Mouse (Mus musculus) thymus, postnatal 14 days (tissue): ENCODE results near the gene Crat.
"Not testable (repeated sequence)": the region's sequence is repeated elsewhere in the genome, so short reads cannot be mapped to it uniquely, and the experiment has no call there.

Experiments
- DNase-seq: peaks from one replicate; pipeline ENCODE4 v3.0.0; 2021

Gene Crat

DNA sequence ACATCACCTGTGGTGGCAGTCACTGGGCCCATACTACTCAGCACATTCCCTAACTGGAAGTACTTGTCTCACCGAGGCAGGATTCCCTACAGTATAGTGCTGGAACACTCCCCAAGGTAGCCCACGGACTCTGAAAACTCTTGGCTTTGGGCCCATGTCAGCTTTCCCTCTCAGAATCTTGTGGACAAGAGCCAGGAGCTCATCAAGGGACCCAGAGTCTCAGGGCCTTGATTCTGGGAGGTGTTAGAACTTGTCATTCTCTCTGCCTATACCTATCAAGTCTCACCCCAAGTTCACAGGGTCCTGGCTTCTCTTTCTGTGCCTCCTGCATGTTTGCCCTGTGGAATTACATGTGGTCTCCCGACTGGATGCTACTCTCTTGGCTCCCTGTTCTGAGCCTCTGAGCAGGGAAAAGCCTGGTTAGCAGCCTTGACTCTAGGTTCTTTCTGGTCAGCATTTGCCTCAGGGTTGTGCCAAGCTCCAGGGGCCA lies 24.6 kb upstream of the Crat start:
- no peak for DNase-seq

DNA sequence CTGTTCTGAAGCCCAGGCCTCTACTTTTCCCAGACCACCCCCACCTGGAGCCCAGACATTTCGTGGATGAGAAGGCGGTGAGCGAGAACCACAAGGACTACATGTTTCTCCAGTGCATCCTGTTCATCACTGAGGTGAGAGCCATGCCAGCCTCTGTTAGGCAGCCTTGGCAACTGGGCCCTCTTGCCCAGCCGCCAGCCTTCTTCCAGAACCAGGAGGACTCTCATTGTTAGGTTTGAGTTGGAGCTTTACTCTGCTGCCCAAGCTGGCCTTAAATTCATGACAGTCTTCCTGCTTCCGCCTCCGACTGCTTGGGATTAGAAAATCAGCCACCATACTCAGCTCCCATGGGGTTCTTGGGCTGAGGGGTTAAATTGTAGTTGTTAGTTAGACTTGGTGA lies 24.0 kb upstream of the Crat start:
- DNase-seq: no peak

DNA sequence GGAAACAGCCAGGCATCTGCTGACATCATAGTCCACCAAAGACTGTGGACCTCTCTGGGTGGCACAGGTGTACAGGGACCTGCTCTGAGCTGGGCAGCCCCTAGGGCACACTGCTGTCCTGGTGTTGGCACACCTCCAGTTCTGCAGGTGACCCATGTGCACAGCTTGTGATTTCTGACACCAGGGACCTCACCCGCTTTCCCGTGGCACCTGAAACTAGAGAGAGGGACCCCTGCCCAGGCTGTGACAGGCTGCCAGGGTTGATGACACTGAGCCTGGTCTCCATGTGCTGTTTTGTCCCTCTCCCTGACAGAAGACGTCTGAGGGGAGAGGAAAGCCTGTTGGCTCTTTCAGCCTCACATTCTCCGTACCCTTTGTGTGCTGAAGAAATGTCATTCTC lies 22.2 kb upstream of the Crat start:
- no peak for DNase-seq

- DNase-seq: no peak
Measured at GRCm38 (mm10) chr2:30436809-30437208, 21.2 kb upstream of the Crat start.

- no peak for DNase-seq
Measured at GRCm38 (mm10) chr2:30436156-30436545, 20.5 kb upstream of the Crat start.

GRCm38 (mm10) chr2:30435326-30436155 lies 19.9 kb upstream of the Crat start:
- DNase-seq: peak; percentile 69

DNA sequence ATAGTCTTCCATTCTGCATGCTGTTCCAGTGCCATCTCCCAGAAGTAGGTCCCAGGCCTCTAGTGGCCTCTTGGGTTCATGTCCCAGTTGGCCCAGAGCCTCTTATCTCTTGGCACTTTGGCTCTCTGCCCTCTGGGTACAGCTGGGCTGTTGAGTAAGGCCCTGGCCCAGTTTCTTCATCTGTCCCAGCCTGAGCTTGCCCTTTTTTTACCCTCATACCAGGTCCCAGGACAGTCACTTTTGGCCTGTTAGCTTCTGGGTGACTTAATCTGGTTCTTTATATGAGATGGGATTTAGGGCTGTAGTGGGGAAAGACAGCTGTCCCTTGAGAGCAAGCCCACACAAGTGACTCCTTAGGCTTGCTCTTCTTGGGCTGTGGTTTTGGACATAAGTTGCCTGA lies 13.5 kb upstream of the Crat start:
- no peak for DNase-seq

- no peak for DNase-seq
Measured at GRCm38 (mm10) chr2:30421432-30421831, 5.8 kb upstream of the Crat start.

GRCm38 (mm10) chr2:30419112-30419511 lies 3.5 kb upstream of the Crat start:
- DNase-seq: no peak

GRCm38 (mm10) chr2:30418259-30418658 lies 2.6 kb upstream of the Crat start:
- DNase-seq: no peak

GRCm38 (mm10) chr2:30417595-30418165 lies 2.1 kb upstream of the Crat start:
- DNase-seq: no peak

DNA sequence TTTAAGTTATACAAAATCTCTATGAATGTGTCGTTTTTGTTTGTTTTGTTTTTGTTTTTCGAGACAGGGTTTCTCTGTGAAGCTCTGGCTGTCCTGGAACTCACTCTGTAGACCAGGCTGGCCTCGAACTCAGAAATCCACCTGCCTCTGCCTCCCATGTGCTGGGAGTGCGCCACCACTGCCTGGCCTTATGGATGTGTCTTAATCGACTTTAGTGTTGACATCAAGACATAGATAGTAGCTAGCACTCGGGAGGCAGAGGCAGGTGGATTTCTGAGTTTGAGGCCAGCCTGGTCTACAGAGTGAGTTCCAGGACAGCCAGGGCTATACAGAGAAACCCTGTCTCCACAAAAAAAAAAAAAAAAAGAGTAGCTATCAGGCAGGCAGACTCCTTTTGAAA lies 1.5 kb upstream of the Crat start:
- DNase-seq: not testable (repeated sequence)

GRCm38 (mm10) chr2:30416649-30416965 lies 994 bp upstream of the Crat start:
- DNase-seq: no peak

DNA sequence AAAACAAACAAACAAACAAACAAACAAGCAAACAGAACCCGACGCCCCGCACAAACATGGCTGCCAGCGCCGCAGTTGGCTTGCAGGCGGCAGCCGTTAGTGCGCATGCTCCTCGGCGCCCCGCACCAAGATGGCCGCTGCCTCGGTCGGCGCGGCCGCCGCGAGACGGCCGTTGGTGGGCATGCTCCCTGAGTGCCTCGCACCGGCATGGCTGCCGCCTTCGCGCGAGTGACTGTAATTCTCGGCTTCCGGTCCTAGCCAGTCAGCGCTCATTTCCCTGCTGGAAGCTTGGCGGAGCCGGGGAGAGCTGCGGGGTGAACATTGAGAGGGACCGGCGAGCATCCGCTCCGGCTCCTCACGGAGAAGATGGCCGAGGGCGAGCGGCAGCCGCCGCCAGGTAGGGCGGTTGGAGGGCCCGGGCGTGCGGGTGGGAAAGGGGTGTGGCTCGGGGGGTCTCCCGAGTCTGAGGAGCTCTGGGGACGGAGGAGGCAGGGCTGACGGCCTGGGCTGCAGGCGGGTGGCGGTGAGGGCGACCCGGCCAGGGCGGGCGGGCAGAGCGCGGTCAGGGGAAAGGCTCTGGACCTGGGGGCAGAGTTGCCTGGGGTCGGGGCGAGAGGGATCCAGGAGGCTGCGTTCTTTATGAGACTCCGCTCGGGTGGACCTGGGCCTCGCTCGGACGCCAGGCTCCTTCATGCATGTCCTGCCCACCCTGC lies 479 bp upstream of the Crat start, which contains the start of gene Ptpa:
Gene Ptpa, plus strand, starts transcription at position 104 of the 713 bp plus-strand sequence.
- DNase-seq: peak; percentile 96

GRCm38 (mm10) chr2:30414681-30415080 lies 932 bp downstream of the Crat start:
- DNase-seq: no peak

DNA sequence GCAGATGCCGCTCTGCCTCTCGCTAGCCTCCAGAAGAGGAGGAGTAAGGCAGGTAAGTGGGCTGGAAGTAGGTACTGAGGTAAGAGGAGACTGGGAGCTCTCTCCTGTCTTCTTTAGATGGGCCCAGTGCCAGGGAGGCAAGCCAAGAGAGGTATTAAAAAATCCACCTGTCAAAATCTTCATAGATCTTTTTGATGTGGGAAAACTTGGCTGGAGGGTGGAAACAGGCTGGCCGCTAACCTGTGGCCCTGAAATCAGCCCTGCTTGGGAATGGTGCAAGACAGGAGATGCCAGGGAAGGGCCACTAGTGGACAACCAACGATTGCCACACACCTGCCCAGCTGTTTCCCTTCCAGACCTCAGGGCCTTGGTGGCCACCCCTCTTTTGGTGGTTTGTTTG lies 1.5 kb downstream of the Crat start:
- no peak for DNase-seq

GRCm38 (mm10) chr2:30413038-30413973 lies 2.3 kb downstream of the Crat start:
- DNase-seq: peak; percentile 25

GRCm38 (mm10) chr2:30409454-30410176 lies 6.0 kb downstream of the Crat start:
- DNase-seq: no peak

- DNase-seq: no peak
Measured at GRCm38 (mm10) chr2:30408452-30409100, 7.0 kb downstream of the Crat start.

DNA sequence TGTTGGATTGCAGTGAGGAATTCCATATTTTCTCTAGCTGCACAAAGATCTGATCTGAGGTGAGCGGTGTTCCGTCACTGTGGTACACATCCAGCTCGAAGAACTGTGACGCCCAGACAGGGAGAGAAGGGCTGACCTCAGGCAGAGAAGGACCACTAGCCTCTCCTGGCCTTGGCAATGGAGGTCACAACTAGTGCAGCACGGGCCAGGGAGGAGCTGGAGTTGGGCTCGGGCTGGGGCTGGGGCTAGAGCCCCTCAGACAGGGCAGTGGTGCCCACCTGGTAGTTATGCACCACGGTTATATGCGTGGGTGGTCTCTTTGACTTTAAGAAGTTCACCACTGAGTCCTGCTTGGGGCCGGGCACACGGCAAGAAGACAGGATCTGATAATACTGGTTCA lies 7.8 kb downstream of the Crat start:
- no peak for DNase-seq

GRCm38 (mm10) chr2:30407221-30407620 lies 8.4 kb downstream of the Crat start:
- no peak for DNase-seq

DNA sequence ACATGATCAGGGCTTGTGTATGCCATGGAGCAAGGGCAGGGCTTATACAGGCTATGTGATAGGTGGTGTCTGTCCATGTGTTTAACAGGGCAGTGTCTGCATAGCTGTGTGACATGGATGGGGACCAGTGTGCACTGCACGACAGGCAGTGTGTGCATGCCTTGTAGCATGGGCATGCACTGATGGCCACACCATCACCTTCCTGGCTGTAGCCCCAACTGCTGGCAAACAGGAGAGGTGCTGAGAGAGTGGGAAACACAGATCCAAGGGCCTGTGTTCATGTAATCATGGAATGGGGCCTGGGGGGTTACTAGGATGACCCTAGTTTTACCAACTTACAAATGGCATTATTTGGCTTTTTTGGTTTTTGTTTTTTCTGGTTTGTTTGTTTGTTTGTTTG lies 11.7 kb downstream of the Crat start:
- DNase-seq: no peak
